Mouse (Mus musculus) cerebellum, adult 9-10 months (tissue): ENCODE data around the gene Limch1.

Source experiments
- DNase-seq: peaks from one replicate; pipeline ENCODE4 v3.0.0; 2022

Gene Limch1

GRCm38 (mm10) chr5:67083117-67083516 lies 337.5 kb downstream of the Limch1 start:
- DNase-seq, result no peak

- DNase-seq, result no peak
Measured at GRCm38 (mm10) chr5:67090856-67091255, 345.2 kb downstream of the Limch1 start.

DNA sequence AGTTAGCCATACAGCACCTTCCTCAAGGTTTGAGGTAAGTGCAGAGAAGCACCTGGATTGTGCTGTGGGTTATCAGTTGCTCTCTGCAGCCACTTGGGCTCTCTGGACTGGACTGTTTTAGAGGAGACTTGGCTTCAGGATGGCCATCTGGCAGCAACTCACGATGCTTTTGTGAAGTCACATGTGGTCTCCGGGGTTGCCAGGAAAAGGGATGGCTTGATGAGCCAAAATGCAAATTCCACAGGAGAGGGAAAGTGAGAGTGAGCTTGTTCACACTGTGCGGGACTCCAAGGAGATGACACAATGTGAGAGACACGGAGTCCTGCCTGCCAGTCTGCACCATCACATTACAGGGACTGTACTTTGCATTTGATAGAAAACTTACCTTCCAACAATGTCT lies 346.1 kb downstream of the Limch1 start:
- no peak for DNase-seq

DNA sequence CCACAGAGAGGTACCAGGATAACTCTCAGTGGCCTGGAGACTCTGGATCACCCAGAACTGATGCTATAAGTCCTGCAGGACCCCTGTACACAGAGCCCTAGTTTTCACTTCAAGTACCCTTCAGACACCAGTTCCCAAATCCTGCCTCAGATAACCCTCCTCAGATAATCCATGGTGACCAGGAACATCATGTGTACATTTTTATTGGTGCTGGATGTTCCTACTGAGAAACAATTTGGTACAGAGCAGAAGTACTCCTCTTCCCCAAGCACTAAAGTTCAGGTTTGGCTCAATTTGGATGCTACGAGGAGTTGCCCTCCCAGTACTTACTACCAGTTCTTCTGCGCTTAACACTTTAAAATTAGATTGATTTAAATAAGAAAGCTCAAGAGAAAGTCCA lies 348.4 kb downstream of the Limch1 start:
- no peak for DNase-seq

DNA sequence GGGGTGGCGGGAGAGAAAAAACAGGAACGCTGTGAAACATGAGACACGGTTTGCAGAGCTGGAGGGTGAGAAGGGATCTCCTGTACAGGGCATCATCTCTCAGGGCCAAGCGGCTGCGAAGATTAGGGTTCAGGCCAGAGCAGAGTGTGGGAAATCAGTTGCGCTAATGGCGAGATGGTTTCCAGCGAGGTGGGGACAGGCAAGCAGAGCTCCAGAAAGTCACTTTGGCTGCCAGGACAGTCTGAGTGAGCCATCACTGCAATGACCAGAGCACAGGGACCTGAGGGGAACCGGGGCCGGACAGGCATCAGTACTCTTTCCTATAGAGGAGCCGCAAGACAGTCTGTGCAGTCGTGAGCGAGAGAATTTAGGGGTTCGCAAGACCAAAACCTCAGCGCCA lies 349.5 kb downstream of the Limch1 start:
- no peak for DNase-seq

- no peak for DNase-seq
Measured at GRCm38 (mm10) chr5:67095651-67096377, 350.2 kb downstream of the Limch1 start.

- DNase-seq, result no peak
Measured at GRCm38 (mm10) chr5:67096378-67096771, 350.7 kb downstream of the Limch1 start.

DNA sequence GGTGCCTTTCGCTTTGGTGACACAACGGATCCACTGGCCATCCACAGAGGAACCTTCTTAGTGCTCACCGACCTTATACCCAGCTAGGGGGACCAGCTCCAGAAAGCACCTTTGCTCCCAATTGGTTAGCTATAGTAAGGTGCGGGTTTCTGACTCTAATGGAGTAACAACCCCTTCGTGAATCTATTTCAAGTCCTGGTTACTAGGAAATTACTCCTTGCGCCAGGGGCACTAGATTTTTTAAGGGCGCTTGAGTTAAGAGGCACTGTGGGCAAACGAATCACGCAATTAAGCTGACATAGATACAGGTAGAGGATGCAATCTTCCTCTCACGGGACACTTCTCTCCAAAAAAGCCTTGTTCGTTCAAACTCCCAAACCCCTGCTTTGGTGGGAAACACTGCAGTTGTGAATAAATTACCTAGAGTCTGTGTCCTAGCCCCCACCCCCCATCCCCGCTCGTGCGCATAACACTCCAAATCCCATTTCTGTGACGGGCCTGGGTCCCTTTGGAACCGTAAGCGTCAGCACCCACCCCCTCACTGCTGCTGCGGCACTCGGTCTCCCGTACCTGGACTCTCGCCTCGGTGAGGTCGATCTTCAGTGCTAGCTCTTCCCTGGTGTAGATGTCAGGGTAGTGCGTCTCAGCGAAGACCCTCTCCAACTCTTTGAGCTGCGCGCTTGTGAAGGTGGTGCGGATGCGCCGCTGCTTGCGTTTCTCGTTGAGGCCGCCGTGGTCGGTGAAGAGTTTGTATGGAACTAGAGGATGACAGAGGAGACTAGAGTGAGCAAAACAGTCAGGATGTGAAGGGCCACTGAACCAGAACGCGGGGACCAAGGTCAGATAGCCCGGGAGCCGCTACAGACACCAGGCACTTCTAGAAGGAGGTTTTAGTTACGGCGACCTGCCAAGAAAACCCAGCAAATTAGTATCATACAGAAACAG lies 351.8 kb downstream of the Limch1 start:
- no peak for DNase-seq

DNA sequence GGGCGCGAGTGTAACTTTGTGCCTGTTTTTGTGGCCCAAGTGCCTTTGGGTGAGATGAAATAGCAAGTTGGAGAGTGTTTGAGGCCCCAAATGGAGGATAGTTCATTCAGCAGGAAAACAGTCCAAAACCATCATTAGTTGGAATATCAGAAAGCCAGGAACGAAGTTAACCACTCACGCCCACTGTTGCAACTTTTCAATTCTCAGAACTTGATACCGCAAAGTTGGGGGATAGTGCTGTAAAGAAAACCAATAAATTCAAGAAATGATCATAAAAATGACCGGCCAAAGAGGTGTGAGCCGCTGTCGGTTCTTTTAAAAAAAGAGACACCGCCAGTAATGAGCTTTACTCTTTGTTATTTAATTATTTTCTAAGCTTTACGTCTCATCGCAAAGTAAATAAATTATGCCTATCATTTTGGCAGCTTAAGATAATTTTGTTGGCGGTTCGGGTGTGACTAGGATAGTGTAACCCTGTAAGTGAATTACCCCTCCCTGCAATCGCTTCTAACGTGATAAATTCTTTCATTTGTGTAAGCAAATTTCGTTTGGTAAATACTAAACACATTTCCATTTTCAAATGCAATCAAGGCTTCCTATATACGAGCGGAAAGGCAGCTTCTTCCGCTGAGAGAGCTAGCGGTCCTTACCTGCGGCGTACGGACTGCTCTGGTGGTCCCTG lies 352.6 kb downstream of the Limch1 start:
- no peak for DNase-seq

DNA sequence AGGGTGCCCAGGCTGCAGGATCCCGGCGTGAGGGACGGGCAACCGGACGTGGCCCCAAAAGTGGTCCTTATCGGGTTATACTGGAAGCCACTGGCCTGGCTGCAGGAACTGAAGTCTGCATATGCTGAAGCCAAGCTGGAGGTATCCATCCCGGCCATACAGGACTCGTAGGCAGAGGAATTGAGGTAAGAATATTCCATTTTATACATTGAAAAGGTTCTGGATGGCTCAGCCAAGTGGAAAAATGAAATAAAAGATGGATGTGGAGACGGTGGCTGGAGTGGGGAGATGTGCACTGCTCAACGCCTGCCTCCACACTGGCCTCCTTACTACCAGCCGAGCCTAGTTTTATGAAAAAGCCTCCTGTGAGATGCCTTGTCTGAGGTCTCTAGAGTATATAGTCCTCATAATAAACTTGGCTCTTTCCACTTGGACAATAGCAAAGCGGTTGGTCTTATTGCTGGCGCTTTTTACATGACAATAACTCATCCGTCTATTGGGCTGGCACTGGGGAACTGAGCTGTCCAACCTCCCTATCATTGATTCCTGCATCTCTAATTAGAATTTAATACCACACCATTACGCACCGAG lies 353.2 kb downstream of the Limch1 start, which contains the start of gene Phox2b:
Gene Phox2b (minus strand): TSS at position 569 of the 591 bp plus-strand sequence.
- no peak for DNase-seq

DNA sequence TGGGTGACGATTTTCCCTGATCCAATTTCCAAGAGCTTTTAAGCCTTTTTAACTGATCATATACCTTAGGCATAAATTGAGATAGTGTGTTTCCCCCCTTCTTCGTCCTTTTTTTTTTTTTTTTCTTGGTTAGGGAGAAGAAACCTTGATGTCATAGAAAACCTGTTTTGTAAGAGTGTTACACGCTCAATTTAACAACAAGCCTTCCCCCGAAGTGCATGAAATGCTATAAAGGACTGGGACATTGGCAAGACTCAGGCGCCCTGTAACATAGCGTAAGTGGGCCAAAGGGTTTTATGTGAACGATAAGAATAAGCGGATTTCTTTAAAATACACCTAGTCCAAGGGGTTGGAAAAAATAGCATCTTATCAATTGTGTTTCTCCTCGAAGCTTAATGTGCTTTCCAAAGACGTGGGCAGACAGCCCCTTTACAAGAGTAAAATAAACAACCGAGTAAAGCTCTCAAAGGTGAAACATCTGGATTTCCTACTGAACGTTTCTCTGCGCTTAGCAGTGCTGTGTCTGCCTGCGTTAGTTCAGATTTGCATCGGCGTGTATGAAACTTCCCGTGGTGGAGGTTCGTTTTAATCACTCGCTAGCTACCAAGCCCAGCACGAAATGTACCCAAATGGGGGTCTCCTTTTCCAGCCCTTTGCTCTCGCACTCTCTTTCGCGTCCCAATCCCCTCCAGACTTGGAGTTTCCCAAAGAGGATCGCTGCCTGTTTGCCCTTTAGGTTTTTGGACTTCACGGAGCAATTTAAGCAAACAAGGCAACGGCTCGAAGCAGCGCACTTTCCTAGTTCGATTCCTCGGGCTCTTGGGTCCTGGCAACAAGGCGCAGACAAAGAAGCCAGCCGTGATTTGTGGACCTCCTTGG lies 354.0 kb downstream of the Limch1 start:
- DNase-seq, result no peak

- DNase-seq, result no peak
Measured at GRCm38 (mm10) chr5:67100564-67101394, 355.2 kb downstream of the Limch1 start.

GRCm38 (mm10) chr5:67101395-67101760 lies 355.8 kb downstream of the Limch1 start:
- DNase-seq, result no peak

DNA sequence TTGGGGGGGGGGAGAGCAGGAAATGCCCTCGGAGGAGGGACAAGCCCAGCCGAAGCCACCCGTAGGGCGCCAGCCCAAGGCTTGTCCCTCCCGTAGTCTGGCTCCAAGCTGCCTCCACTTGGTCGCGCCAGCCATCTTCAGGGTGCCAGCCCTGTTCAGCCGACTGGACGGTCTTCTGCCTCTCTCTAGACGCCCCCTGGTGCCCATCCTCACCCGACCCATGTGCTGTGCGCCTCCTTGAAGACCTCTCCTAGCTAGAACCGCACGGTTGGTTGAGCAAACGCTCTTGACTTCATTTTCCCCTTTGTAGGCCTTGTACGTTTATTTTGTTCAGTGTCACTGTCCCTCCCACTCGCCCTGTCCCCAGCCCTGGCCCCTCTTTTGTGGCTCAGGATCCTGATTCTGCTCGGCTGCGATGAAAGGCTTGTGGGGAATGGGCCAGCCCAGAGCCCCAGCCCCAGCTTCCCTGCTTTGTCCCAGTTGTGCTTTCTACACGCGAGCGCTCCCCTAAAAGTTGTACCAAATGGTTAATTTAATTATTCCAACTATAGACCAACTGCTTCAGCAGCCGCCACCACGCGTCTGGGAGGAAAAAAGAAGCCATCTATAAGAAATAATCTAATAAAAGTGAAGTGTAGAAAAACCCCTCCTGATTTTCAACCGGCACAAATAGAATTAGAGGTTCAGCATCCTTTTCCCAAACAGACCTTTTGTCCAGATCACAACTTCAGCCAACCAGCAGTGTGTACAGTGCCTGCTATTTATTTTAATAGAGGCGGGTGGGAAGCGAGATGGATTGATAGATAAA lies 356.4 kb downstream of the Limch1 start:
- no peak for DNase-seq

- DNase-seq, result no peak
Measured at GRCm38 (mm10) chr5:67103016-67103415, 357.4 kb downstream of the Limch1 start.

GRCm38 (mm10) chr5:67106261-67106660 lies 360.6 kb downstream of the Limch1 start:
- DNase-seq, result no peak
